Mouse (Mus musculus) G1E-ER4 (cell line): ENCODE results near the gene Lpar6. TPM values are rescaled to one million over a fixed set of nuclear protein-coding genes. Genes with fewer than 3 reads are reported as not detected.

Source experiments
- GATA1 ChIP-seq: IDR thresholded peaks from one replicate; pipeline ENCODE4 v1.8.0; 2012; ENCODE audit warnings: low read length, inconsistent platforms
- polyA plus RNA-seq: library from polyadenylated mRNA; stranded (reverse); fragments of >175 nt; gene quantifications from 2 replicates; pipeline ENCODE4 v1.2.3, GENCODE M21; 2012

Gene Lpar6
- polyA plus RNA-seq, 1 experiment, result 0.11 TPM

DNA sequence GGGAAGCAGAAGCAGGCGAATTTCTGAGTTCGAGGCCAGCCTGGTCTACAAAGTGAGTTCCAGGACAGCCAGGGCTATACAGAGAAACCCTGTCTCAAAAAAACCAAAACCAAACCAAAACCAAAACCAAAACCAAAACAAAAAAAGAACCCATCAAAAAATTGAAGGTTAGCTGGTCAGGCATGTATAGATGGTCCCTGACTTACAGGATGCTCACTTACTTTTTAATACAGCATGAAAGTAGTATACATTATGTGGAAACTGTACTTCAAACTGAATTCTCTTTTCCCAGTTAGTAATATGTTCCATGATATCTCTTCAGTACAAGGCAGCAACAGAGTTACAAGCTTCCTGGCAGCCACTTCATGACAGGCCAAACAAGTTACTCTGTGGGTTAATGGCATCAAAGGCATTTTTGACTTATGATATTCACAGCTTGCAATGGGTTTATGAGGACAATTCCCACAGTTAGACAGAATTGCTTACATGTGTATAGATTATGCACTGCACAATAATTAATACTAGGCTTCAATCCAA lies 6.4 kb downstream of the Lpar6 start:
- no peak for TF ChIP-seq GATA1

DNA sequence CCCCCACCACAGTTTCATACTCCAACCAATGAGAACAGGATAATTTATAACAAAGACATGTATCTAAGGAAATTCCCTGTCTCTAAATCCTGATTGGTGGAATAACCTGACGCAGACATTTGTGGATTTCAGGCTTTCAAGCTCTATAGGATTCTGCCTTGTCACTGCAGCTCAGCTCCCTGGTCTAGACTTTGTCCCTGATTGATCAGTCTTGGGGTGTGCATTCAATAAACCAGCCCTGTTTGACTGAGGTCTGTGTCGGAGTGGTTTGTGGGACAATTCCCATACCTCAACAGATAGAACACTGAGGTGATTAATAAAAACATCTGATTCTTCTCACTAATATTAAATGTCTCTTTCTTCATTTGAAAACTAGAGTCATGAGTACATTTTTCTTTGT lies 12.4 kb downstream of the Lpar6 start:
- TF ChIP-seq GATA1, result no peak

DNA sequence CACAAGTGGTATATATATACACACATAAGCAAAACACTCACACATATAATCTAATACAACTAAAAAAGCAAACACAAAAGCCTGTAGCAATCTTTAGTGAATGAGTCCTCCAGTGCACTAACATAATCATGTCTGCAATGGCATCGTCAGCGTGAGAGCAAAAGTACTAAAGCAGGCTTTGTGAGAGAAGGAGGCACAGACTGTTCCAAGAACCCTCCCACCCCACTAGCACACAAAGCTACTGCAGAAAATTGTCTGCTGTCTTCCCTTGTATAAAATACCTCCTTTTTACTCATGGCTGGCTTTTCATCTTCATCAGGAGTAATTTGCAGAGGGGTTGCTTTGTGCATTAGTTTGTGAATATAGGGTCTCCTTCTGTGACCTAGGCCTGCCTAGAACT lies 14.6 kb downstream of the Lpar6 start:
- no peak for TF ChIP-seq GATA1

DNA sequence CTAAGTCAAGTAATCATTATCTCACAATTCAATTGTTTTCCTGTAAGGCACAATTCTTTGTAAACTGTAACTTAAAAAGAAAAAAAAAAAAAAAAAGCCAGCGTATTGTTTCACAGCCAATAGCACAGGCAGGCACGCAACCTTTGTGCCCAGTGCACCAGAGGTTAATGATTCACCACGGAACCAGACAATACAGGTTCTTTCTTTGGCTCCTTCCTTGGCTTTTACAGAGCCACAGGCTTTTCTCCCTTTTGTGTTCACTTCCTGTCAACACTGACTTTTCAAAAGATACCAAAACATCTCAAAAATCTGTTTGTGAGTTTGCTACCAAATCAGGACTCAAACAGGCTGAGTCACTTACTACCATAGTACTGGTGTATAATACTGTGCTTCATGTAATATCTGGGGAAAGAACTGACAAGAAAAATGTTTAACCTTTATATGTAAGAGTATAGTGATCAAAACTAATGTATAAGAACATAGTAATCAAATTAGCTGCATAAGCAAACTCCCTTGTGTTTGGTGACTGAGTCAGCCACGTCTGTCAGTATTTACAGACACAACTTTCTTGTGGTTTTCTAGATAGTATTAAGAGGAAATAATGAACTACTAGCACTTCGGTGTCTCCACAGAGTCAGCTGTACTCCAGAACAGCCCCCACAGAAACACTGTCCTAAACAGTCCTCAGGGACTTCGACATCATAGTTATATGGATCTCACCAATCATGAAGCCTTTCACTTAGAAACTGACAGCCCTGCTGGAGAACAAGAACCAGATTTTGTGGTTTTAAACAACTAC lies 16.0 kb downstream of the Lpar6 start:
- no peak for TF ChIP-seq GATA1

DNA sequence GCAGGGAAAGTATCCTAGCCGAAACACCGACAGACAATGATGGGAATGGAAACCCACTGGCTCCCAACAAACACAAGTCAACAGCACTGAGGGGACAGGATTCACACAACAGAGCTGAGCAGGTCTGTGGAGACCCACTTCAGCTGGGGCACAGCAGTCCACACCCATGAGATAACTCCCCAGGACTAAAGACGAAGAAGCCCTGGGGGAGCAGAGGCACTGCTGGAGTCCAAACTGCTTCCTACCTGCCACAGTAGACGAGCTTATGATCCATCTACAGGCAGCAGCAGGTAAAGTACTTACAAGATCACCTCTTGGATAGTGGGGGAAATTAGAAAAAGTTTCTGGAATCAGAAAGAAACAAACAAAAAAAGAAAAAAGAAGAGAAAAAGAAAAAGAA lies 16.7 kb downstream of the Lpar6 start:
- no peak for TF ChIP-seq GATA1

DNA sequence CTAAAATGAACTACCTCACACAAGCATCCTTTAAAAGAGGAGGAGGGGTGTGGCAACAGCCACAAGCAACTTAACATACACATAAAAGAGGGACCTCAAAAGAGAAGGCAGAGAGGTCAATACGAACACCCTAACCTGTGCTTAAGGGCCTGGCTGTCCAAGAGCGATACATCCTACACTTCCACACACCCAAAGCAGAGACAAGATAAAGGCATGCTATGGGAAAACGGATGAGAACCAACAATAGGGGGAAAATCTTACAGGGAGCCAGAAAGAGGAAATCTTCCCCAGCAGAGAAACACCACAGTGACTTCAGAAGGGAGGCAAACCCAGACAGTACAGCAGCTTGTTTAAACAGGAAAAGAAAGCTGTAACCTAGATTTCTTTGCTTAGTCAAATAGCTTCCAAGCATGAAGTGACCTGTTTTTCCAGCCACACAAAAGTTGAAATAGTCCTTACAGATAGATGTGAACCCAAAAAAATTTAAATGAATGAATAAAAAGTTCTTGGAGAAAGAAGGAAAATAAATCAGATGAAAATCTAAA lies 17.8 kb downstream of the Lpar6 start:
- TF ChIP-seq GATA1, result no peak

DNA sequence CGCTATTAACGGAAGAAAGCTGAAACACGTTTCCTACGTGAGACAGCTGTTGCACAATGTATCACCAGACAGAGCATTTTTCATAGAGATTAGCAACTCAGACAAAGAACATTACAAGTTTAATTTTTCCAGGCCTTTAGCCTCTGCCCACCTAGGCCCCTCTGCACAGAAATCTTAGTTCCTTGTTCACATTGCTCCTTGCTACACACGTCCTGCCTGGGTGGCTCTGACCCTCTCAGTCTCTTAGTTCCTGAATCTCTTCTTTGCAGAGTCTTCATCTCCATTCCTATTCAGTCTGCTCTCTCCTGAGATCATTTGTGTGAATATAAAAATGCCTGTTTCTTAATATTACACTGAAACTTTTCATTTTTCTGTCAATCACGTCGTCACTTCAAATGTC lies 19.7 kb downstream of the Lpar6 start:
- no peak for TF ChIP-seq GATA1

DNA sequence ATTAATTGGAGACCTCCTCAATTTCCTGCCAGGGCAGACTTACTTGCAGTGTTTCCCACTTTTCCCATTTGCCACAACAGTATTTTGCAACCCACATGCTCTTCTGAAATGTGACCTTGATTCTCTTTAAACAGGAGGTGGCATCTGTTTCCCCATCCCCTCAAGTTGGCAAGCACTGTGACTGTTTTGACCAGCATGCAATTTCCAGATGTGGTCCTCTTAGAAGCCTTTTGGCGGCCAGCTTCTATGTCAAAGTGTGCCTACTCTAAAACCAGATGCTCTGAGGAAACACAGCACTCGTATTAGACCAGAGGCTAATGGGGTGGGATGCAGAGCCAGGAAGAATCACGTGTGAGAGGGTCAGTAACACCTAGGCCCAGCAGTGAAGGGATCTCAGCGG lies 20.5 kb downstream of the Lpar6 start:
- TF ChIP-seq GATA1, result no peak

DNA sequence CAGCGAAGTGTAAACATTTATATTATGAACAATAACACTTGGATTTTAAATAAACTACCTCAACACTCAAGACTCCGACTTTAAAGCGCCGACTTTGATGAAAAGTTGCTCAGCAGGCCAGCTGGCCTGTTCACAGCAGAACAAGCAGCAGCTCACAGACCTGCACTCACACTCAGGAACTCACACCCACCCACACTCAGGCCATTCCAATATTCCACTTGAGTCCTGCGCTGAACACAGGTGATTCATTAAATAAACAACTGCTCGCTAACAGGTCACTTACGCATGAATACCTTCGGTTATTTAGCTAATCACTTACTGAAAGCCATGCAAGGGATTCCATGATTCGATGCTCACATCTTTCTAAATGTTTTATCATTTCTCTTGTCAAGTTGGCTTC lies 24.5 kb downstream of the Lpar6 start:
- TF ChIP-seq GATA1, result no peak

DNA sequence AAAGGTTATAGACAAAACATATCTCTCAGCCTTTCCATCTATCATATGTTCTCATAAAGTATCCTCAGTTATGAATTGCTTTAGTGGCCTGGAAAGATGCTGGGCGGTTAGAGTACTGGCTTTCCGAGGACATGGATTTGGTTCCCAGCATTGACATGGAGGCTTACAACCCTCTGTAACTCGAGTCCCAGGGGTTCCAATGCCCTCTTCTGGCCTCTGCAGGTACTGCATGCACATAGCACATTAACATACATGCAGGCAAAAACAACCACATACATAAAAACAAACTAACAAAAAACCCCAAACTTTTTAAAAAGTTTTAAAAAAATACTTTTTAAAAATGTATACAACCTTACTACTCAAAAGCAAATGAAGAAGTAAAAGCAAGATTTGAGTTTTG lies 28.5 kb downstream of the Lpar6 start:
- no peak for TF ChIP-seq GATA1

DNA sequence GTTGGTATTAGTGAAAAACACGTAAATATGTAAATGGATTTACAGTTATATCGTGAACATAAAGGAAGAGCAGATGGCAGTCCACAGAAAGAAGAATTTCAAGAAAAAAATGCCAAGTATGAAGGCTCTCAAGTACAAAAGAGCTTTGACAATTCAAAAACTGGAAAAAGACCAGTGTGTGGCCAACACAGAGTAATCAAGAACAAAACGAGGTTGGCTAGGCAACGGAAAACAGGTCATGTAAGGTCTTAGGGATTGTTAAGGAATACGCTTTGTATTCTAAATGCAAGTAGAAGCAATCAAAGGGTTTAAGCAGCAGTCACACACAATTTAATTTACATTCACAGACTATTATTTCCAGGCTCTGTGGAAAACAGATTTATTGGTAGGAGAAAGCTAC lies 34.1 kb downstream of the Lpar6 start:
- TF ChIP-seq GATA1, result no peak

DNA sequence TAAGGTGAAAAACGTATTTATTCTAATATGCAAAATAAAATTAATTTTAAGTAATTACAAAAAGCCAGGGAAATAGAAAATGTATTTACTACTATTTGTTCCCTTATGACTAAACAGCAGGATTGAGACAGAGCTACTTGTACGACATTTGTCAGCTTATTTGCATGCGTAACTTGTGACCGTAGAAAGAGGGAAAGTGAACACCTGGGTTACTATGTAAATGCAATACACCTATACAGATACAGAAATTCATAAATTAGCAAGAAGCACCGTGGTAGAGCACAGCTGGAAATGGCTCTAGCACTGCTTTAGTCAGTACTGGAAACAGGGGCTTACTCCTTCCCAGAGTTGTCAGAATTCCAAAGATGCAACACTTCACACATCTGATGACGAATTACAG lies 41.4 kb downstream of the Lpar6 start:
- TF ChIP-seq GATA1, result no peak

DNA sequence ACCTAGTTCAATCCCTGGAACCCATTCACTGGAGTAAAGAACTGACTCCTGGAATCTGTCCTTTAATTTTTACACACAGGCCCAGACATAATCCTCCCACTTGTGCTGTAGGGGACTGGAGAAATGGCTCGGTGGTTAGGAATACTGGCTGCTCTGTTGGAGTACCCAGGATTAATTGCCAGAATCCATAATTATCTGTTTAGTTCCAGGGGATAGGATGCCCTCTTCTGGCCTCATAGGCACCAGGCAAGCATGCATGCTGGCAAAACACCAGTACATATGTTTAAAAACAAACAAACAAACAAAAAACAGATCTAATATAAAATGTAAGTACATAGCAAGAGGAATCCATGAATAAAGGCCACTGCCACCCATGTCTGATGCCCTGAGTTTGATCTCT lies 43.3 kb downstream of the Lpar6 start:
- TF ChIP-seq GATA1, result no peak

DNA sequence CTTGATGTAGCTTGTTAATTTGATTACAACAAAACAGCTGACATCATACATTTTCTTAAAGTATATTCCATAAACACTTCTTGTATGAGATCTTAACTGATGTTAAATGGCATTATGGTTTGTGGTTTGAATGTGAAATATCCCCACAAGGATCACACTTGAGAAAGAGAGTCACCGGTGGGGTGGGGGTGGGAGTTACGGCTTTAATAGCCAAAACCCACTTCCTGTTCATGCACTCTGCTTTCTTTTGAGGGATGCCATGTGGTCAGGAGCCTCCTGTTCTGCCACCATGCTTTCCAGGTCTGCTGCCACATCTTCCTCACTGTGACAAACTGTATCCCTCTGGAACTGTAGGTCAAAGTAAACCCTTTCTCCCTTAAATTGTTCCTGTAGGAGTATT lies 52.2 kb downstream of the Lpar6 start:
- no peak for TF ChIP-seq GATA1

DNA sequence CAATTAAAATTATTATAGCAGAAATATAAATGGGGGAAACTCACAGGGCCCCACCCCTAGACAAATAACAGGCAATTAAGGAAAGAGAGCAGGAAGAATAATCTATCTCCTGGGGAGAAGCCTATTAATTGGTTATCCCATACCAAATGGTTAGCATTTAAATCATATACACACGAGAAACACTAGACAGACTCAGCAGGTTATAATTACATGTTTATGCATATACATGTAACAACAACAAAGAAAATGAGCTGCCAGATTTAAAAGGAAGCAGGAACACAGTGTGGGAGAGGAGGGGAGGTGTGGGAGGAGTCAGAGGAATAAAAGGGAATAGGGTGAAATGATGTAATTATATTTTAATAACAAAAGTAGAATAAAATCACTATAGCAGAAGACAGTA lies 54.7 kb downstream of the Lpar6 start:
- no peak for TF ChIP-seq GATA1

Other genes with a start within 250 kb of the Lpar6 start
- gene Cysltr2, start 188.8 kb upstream of the Lpar6 start, polyA plus RNA-seq, result not detected in 2 replicates
- 24.9 and 26.3 TPM in 2 replicates for gene Rcbtb2, start 114.9 kb upstream of the Lpar6 start, polyA plus RNA-seq
- 11.7 and 16.2 TPM in 2 replicates for gene Rb1, start 87.9 kb downstream of the Lpar6 start, polyA plus RNA-seq
- 97.8 and 137 TPM in 2 replicates for gene Itm2b, start 147.4 kb downstream of the Lpar6 start, polyA plus RNA-seq